Mouse (Mus musculus): Measurements from ENCODE around the gene Mrc1. TPM values are rescaled to one million over a fixed set of nuclear protein-coding genes. Genes with fewer than 3 reads are reported as not detected.
A peak's percentile ranks its signal among the peaks of the same experiment; 100 is the strongest.

Gene Mrc1
- polyA plus RNA-seq, 1 experiment = 0.19 TPM

GRCm38 (mm10) chr2:14214764-14215163 lies 14.4 kb upstream of the Mrc1 start:
- Histone ChIP-seq H3K4me3 (ENCODE audit: low read depth, low read length) (no peak overlapping the region), H3K27me3 (ENCODE audit: control insufficient read depth, insufficient read depth, low read length, poor library complexity, severe bottlenecking) (no peaks in the 10 kb centered on the region), H3K36me3 (ENCODE audit: control insufficient read depth, insufficient read depth, low read length, poor library complexity, severe bottlenecking) (no peaks in the 10 kb centered on the region), H3K9ac (ENCODE audit: low read depth, poor library complexity, severe bottlenecking) (no peak overlapping the region), H3K27ac (ENCODE audit: insufficient read depth, low read length) (no peak overlapping the region), H3K9me3 (replicated peaks; ENCODE audit: control insufficient read depth, insufficient read depth, low read length, poor library complexity, severe bottlenecking) (no peaks in the 10 kb centered on the region), H3K4me1 (ENCODE audit: control insufficient read depth, insufficient read depth, low read length) (no peaks in the 10 kb centered on the region)
- TF ChIP-seq CTCF (IDR thresholded peaks at IDR 0.05; ENCODE audit: low read depth, low read length) (no peak), POLR2A (IDR thresholded peaks at IDR 0.05; ENCODE audit: insufficient read depth, low read length) (no peak), EP300 (IDR thresholded peaks at IDR 0.05; ENCODE audit: insufficient read depth, low read depth, low read length) (no peak)

- Histone ChIP-seq H3K9ac (ENCODE audit: low read depth, poor library complexity, severe bottlenecking) (no peak overlapping the region), H3K4me3 (ENCODE audit: low read depth, low read length) (no peak overlapping the region), H3K9me3 (replicated peaks; ENCODE audit: control insufficient read depth, insufficient read depth, low read length, poor library complexity, severe bottlenecking) (no peaks in the 10 kb centered on the region), H3K27me3 (ENCODE audit: control insufficient read depth, insufficient read depth, low read length, poor library complexity, severe bottlenecking) (no peaks in the 10 kb centered on the region), H3K4me1 (ENCODE audit: control insufficient read depth, insufficient read depth, low read length) (no peaks in the 10 kb centered on the region), H3K36me3 (ENCODE audit: control insufficient read depth, insufficient read depth, low read length, poor library complexity, severe bottlenecking) (no peaks in the 10 kb centered on the region), H3K27ac (ENCODE audit: insufficient read depth, low read length) (no peak overlapping the region)
- TF ChIP-seq EP300 (IDR thresholded peaks at IDR 0.05; ENCODE audit: insufficient read depth, low read depth, low read length) (no peak), POLR2A (IDR thresholded peaks at IDR 0.05; ENCODE audit: insufficient read depth, low read length) (no peak), CTCF (IDR thresholded peaks at IDR 0.05; ENCODE audit: low read depth, low read length) (no peak)
These were observed 12.5 kb upstream of the Mrc1 start for GRCm38 (mm10) chr2:14216653-14217052.

GRCm38 (mm10) chr2:14218126-14218525 lies 11.1 kb upstream of the Mrc1 start:
- H3K4me1 ChIP-seq (ENCODE audit: control insufficient read depth, insufficient read depth, low read length) = no peaks in the 10 kb centered on the region
- no peaks in the 10 kb centered on the region for H3K9me3 ChIP-seq (replicated peaks; ENCODE audit: control insufficient read depth, insufficient read depth, low read length, poor library complexity, severe bottlenecking)
- TF ChIP-seq CTCF (IDR thresholded peaks at IDR 0.05; ENCODE audit: low read depth, low read length) = peak; percentile 60
- no peak for TF ChIP-seq POLR2A (IDR thresholded peaks at IDR 0.05; ENCODE audit: insufficient read depth, low read length)
- TF ChIP-seq EP300 (IDR thresholded peaks at IDR 0.05; ENCODE audit: insufficient read depth, low read depth, low read length) = no peak
- H3K27me3 ChIP-seq (ENCODE audit: control insufficient read depth, insufficient read depth, low read length, poor library complexity, severe bottlenecking) = no peaks in the 10 kb centered on the region
- H3K9ac ChIP-seq (ENCODE audit: low read depth, poor library complexity, severe bottlenecking) = no peak overlapping the region
- no peak overlapping the region for H3K27ac ChIP-seq (ENCODE audit: insufficient read depth, low read length)
- H3K4me3 ChIP-seq (ENCODE audit: low read depth, low read length) = no peak overlapping the region
- H3K36me3 ChIP-seq (ENCODE audit: control insufficient read depth, insufficient read depth, low read length, poor library complexity, severe bottlenecking) = no peaks in the 10 kb centered on the region

DNA sequence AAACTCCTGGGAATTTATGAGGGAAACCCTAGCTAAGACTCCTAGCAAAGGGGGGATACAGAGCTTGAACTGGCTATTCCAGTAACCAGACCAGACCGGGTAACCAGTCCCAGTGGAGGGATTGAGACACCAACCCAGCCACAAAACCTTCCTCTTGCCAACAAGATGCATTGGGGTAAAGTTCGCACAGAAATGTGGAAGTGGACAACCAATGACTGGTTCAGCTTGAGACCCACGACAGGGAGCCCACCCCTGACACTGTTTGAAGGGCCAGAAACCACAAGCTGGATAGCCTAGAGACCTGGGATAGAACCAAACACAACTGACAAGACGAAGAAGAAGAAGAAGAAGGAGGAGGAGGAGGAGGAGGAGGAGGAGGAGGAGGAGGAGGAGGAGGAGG lies 4.8 kb upstream of the Mrc1 start:
- no peak overlapping the region for H3K27ac ChIP-seq (ENCODE audit: insufficient read depth, low read length)
- TF ChIP-seq CTCF (IDR thresholded peaks at IDR 0.05; ENCODE audit: low read depth, low read length) (no peak), EP300 (IDR thresholded peaks at IDR 0.05; ENCODE audit: insufficient read depth, low read depth, low read length) (no peak), POLR2A (IDR thresholded peaks at IDR 0.05; ENCODE audit: insufficient read depth, low read length) (no peak)
- H3K4me1 ChIP-seq (ENCODE audit: control insufficient read depth, insufficient read depth, low read length) = no peaks in the 10 kb centered on the region
- no peak overlapping the region for H3K9ac ChIP-seq (ENCODE audit: low read depth, poor library complexity, severe bottlenecking)
- no peaks in the 10 kb centered on the region for H3K36me3 ChIP-seq (ENCODE audit: control insufficient read depth, insufficient read depth, low read length, poor library complexity, severe bottlenecking)
- H3K4me3 ChIP-seq (ENCODE audit: low read depth, low read length) = no peak overlapping the region
- no peaks in the 10 kb centered on the region for H3K9me3 ChIP-seq (replicated peaks; ENCODE audit: control insufficient read depth, insufficient read depth, low read length, poor library complexity, severe bottlenecking)
- H3K27me3 ChIP-seq (ENCODE audit: control insufficient read depth, insufficient read depth, low read length, poor library complexity, severe bottlenecking) = no peaks in the 10 kb centered on the region; the same call in 1 of the 2 replicates

DNA sequence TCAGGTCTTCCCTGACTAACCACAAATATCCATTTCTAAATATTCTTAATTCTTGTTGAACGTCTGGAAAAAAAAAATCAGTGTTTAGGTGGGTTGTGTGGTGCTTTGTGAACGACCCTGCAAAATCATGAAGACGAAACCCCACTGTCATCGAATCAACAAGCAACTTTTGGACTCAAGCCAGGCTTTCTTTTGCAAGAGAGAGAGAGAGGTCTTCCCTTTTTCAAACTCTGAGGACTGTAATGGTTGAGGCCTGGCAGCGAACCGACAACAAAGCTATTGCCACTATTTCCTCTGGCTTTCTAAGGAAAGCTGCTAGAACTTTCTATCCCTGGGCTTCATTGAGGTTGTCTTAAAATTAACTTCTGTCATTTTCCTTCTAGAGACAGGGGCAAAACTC lies 697 bp upstream of the Mrc1 start:
- Histone ChIP-seq H3K9me3 (replicated peaks; ENCODE audit: control insufficient read depth, insufficient read depth, low read length, poor library complexity, severe bottlenecking) (no peaks in the 10 kb centered on the region), H3K4me3 (ENCODE audit: low read depth, low read length) (no peak overlapping the region), H3K27me3 (ENCODE audit: control insufficient read depth, insufficient read depth, low read length, poor library complexity, severe bottlenecking) (no peaks in the 10 kb centered on the region; the same call in 1 of the 2 replicates), H3K9ac (ENCODE audit: low read depth, poor library complexity, severe bottlenecking) (no peak overlapping the region), H3K4me1 (ENCODE audit: control insufficient read depth, insufficient read depth, low read length) (no peaks in the 10 kb centered on the region), H3K36me3 (ENCODE audit: control insufficient read depth, insufficient read depth, low read length, poor library complexity, severe bottlenecking) (no peaks in the 10 kb centered on the region), H3K27ac (ENCODE audit: insufficient read depth, low read length) (no peak overlapping the region)
- TF ChIP-seq POLR2A (IDR thresholded peaks at IDR 0.05; ENCODE audit: insufficient read depth, low read length) (no peak), CTCF (IDR thresholded peaks at IDR 0.05; ENCODE audit: low read depth, low read length) (no peak), EP300 (IDR thresholded peaks at IDR 0.05; ENCODE audit: insufficient read depth, low read depth, low read length) (no peak)

GRCm38 (mm10) chr2:14229979-14230378 lies 787 bp downstream of the Mrc1 start:
- TF ChIP-seq EP300 (IDR thresholded peaks at IDR 0.05; ENCODE audit: insufficient read depth, low read depth, low read length) (no peak), CTCF (IDR thresholded peaks at IDR 0.05; ENCODE audit: low read depth, low read length) (no peak), POLR2A (IDR thresholded peaks at IDR 0.05; ENCODE audit: insufficient read depth, low read length) (no peak)
- Histone ChIP-seq H3K27me3 (ENCODE audit: control insufficient read depth, insufficient read depth, low read length, poor library complexity, severe bottlenecking) (no peaks in the 10 kb centered on the region), H3K4me1 (ENCODE audit: control insufficient read depth, insufficient read depth, low read length) (no peaks in the 10 kb centered on the region), H3K9ac (ENCODE audit: low read depth, poor library complexity, severe bottlenecking) (no peak overlapping the region), H3K36me3 (ENCODE audit: control insufficient read depth, insufficient read depth, low read length, poor library complexity, severe bottlenecking) (no peaks in the 10 kb centered on the region), H3K9me3 (replicated peaks; ENCODE audit: control insufficient read depth, insufficient read depth, low read length, poor library complexity, severe bottlenecking) (no peaks in the 10 kb centered on the region), H3K27ac (ENCODE audit: insufficient read depth, low read length) (no peak overlapping the region), H3K4me3 (ENCODE audit: low read depth, low read length) (no peak overlapping the region)
